In the genomic region with DNA sequence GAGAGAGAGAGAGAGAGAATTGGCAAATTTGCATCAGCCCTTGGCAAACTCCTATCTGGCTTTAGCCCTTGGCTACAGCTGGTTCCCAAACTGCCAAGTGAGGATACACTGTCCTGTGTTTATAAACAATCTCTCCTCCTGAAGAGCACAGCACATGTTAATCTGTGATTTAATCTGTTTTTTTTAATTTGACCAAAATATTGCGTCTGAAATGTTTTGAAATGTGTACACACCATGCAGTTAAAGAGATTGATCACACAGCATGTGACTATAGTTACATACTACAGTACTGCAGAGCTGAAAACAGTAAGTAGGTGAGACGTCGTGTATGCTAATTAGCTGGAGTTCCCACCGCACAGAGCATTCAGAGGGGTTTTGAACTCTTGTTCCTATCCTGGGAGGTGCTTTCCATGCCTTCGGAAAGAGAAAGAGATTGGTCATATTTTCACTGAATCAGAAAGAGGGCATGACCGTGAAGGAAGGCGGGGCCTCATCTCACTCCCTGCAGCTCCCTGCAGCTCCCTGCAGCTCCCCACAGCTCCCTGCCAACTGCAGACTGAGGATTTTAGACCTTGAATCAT, we compare ENCODE assay signal across 9 mouse cellular contexts. TPM values are rescaled to one million over a fixed set of nuclear protein-coding genes. Genes with fewer than 3 reads are reported as not detected.
A peak's percentile ranks its signal among the peaks of the same experiment; 100 is the strongest.
DNase-seq lines count a peak whose midpoint lies in the region; ATAC-seq lines count a peak whose summit lies in the region.
"Had no signal": no experiment of that assay in that cellular context is flagged by ENCODE, and none has a peak within 500 bp of the region (broad histone marks: within the 10 kb centered on the region; RNA-seq: fewer than 3 reads in every experiment).

No protein-coding gene starts in this region.

- H3K27me3 ChIP-seq in lung, embryonic 16.5 days (ENCODE audit: control insufficient read depth, insufficient read depth, low read depth, low read length): no peaks in the 10 kb centered on the region
- no peaks in the 10 kb centered on the region for H3K27me3 ChIP-seq in midbrain, embryonic 15.5 days (replicated peaks)
- H3K27me3 ChIP-seq: limb, embryonic 12.5 days had no signal

- DNase-seq in frontal cortex, adult 2 months (ENCODE audit: extremely low spot score in 1 of 2, low spot score in 1 of 2): no peak
- no peak for DNase-seq in lung, postnatal 4 days
- DNase-seq in adrenal gland, postnatal 36 days: peak; percentile 32 to 66
- DNase-seq in kidney, adult 11 months: no peak

- H3K9me3 ChIP-seq in lung, embryonic 16.5 days (ENCODE audit: control insufficient read depth, low read length): no peaks in the 10 kb centered on the region
- H3K9me3 ChIP-seq in midbrain, embryonic 15.5 days: no peaks in the 10 kb centered on the region
- H3K9me3 ChIP-seq: limb, embryonic 12.5 days had no signal

- H3K27ac ChIP-seq in lung, embryonic 16.5 days (ENCODE audit: low read length): no peak overlapping the region
- H3K27ac ChIP-seq in midbrain, embryonic 15.5 days: no peak overlapping the region
- H3K27ac ChIP-seq: limb, embryonic 12.5 days had no signal

- peaks cover 10% of the 10 kb centered on the region; the same call in 1 of the 2 replicates for H3K4me1 ChIP-seq in lung, embryonic 16.5 days (replicated peaks; ENCODE audit: control insufficient read depth, insufficient read depth, low read length)
- H3K4me1 ChIP-seq in midbrain, embryonic 15.5 days: peaks cover 11% of the 10 kb centered on the region

- 21% methylated on average over 7 of the region's 7 CpGs for WGBS in lung, embryonic 16.5 days
- WGBS in midbrain, embryonic 15.5 days: 29% methylated on average over 7 of the region's 7 CpGs

- ATAC-seq in frontal cortex, adult (ENCODE audit: low TSS enrichment): peak; percentile 92
- ATAC-seq in lung, embryonic 16.5 days (ENCODE audit: low read depth): peak; percentile 45
- peak; percentile 43 for ATAC-seq in midbrain, embryonic 15.5 days (replicated peaks)
- no peak for ATAC-seq in erythroblast, adult 5-6 weeks (replicated peaks; ENCODE audit: low FRiP score, poor library complexity, severe bottlenecking)

- H3K9ac ChIP-seq in lung, embryonic 16.5 days (ENCODE audit: low read length): no peak overlapping the region
- H3K9ac ChIP-seq in midbrain, embryonic 15.5 days: no peak overlapping the region
- H3K9ac ChIP-seq: limb, embryonic 12.5 days had no signal

- no peak overlapping the region for H3K4me3 ChIP-seq in lung, embryonic 16.5 days (ENCODE audit: low read length)
- no peak overlapping the region for H3K4me3 ChIP-seq in midbrain, embryonic 15.5 days
- H3K4me3 ChIP-seq: limb, embryonic 12.5 days had no signal

- H3K4me2 ChIP-seq in lung, embryonic 16.5 days (ENCODE audit: low read depth, low read length): 0 out of 2 replicates have a peak overlapping the region, but pooled peaks have one; percentile 16
- peak overlapping the region; percentile 14; the same call in 1 of the 2 replicates for H3K4me2 ChIP-seq in midbrain, embryonic 15.5 days
- H3K4me2 ChIP-seq: limb, embryonic 12.5 days had no signal

- no peaks in the 10 kb centered on the region for H3K36me3 ChIP-seq in lung, embryonic 16.5 days (ENCODE audit: control insufficient read depth, insufficient read depth, low read length)
- no peaks in the 10 kb centered on the region for H3K36me3 ChIP-seq in midbrain, embryonic 15.5 days (replicated peaks)
- H3K36me3 ChIP-seq: limb, embryonic 12.5 days had no signal

RNA-seq across cellular contexts. Expression of a gene that starts 24.2 kb away (rescaled TPM):
- 0.19 and 0.22 TPM in 2 replicates for polyA plus RNA-seq in frontal cortex, adult 2 months (2012; rRNA removed)
- 0.10 and 0.11 TPM in 2 replicates for polyA plus RNA-seq in lung, embryonic 16.5 days (2015; fragmentation: Nextera tagmentation; extraction: Ambion mirVana)
- 10 to 100 TPM; 29.3 to 38.8 TPM for total RNA-seq in adrenal gland, postnatal 36 days (2021)
- 0.08 and 0.17 TPM in 2 replicates for polyA plus RNA-seq in midbrain, embryonic 15.5 days (2015; fragmentation: Nextera tagmentation; extraction: Ambion mirVana)
- 0.42 TPM in 1 of 2 replicates, not detected in the other for total RNA-seq in erythroblast, adult 5-6 weeks (2015; ENCODE audit: low replicate concordance)
- total RNA-seq in erythroblast, adult 5-6 weeks (2017; ENCODE audit: low replicate concordance): 1.1 TPM in 2 replicates
- polyA plus RNA-seq: limb, embryonic 12.5 days had no signal

Comparison
In these comparisons a context has a peak if more than half of its experiments do, and no peak if none do; other contexts are left out.
1. DNase-seq: peak in adrenal gland, postnatal 36 days (2 of 2); none in frontal cortex, adult 2 months (0 of 2), lung, postnatal 4 days (0 of 2) and kidney, adult 11 months (single experiment).